Mouse (Mus musculus): ENCODE measurements around the gene Cep19.

Gene Cep19

DNA sequence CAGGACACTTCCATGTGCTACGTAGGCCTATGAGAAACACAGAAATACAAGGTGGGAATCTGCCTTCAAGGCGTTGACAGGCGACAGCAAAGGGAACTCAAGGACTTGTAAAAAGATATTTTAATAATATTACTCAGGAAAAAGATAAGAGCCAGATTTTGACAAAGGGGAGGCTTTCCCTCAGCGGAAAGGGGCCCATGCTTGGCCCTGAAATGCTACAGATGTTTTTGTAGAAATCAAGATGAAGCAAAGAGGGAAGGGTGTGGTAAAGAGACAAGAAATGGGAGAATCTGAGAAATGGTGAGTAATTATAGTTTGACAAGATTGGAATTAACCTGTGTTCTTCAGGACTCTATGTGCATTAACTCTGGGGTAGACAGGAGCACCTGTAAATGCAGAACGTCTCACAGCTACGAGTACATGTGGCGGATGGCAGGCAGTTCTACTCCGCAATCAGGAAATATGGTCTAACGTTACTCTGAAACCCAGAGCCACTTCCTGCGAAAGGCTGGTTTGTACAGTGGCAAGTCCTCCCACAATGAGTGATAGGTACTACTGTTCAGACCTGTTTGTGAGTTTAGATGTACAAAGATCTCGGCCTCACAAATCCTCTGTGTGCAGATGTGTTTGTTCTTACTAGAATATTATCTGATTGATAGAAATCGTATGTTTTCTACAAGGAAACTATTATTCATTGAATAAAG, 7.9 kb downstream of the Cep19 start:
- DNase-seq (ENCODE audit: low spot score in 2 of 2), result no peak

DNA sequence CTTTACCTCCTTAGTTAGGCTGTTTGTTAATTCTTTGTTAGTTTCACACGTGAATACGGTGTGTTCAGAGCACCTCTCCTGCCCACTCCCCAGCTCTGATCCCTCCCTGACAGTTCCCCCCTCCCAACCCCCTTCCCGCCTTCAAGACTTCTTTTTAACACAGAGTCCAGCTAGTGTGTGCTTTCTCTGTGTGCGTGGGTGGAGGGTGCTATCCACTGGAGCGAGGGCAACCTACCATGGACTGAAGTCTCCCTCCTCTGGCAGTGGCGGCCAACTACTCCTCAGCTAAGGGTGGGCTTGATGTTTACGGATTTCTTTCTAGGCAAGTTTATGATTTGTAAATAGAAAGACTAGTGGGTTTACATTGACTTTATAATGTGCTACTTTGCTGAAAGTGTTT, 8.6 kb downstream of the Cep19 start:
- peak in 1 of 2 experiments; percentile 53 for DNase-seq (ENCODE audit: low spot score in 2 of 2)

DNA sequence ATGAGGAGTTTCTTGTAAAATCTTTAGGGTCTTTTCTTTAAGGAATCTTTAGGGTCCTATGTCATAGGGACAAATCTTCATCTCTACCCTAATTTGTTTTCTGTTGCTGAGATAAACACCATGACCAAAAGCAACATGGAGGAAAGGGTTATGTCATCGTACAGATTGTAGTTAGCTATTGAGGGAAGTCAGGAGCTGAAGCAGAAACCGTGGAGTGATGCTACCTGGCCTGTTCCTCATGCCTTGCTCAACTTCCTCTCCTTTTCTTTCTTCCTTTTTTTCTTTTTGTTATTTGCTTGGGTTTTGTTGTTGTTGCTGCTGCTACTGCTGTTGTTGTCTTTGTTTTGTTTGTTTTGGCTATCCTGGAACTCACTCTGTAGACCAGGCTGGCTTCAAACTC, 9.0 kb downstream of the Cep19 start:
- no peak for DNase-seq (ENCODE audit: low spot score in 2 of 2)

DNA sequence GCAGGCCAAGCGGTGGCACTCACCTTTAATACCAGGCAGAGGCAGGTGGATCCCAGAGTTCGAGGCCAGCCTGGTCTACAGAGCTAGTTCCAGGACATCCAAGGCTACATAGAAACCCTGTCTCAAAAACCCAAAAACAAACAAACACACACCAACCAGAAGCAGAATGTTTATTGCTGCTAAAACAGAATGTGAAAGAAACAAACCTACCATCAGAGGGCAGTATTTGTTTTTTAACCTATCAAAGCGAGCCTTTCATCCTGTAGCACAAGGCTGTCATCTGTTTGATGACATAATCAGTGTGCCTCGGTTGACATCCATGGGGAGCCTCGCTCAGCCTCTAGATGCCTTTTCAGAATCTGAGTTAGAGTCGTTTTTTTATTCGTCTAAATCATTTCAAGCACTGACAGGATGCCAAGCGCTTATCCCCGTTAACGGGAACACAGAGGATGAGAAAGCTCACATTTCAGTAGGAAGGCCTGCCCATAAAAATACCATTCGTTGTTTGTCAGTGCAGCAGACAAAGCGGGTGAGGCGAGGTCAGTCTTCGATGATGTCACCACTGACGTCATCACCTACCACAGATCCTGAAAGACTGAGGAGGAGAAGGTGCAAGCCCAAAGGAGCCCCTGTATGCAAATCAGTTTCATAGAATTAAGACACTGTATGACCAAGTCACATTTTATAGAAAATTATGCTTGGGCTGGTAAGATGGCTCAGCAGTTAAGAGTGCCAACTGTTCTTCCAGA, 11.5 kb downstream of the Cep19 start:
- DNase-seq (ENCODE audit: low spot score in 2 of 2), result no peak

- DNase-seq (ENCODE audit: low spot score in 2 of 2), result peak in 1 of 2 experiments; percentile 66
Measured at GRCm38 (mm10) chr16:32113541-32114218, 14.1 kb downstream of the Cep19 start.

DNA sequence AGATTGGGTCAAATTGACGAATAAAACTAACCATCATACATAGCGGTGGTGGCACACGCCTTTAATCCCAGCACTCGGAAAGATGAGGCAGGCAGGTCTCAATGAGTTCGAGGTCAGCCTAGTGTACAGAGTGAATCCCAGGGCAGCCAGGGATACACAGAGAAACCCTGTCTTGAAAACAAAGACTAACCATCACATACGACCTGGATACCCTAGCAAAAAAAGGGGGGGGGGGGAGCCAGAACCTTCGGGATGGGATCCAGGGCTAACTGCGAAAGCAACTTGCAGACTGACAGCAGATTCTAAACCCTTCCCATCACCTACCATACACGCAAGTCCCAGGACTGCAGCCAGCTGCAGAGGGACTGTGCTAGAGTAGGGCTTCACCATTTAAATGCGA, 14.8 kb downstream of the Cep19 start:
- no peak for DNase-seq (ENCODE audit: low spot score in 2 of 2)

DNA sequence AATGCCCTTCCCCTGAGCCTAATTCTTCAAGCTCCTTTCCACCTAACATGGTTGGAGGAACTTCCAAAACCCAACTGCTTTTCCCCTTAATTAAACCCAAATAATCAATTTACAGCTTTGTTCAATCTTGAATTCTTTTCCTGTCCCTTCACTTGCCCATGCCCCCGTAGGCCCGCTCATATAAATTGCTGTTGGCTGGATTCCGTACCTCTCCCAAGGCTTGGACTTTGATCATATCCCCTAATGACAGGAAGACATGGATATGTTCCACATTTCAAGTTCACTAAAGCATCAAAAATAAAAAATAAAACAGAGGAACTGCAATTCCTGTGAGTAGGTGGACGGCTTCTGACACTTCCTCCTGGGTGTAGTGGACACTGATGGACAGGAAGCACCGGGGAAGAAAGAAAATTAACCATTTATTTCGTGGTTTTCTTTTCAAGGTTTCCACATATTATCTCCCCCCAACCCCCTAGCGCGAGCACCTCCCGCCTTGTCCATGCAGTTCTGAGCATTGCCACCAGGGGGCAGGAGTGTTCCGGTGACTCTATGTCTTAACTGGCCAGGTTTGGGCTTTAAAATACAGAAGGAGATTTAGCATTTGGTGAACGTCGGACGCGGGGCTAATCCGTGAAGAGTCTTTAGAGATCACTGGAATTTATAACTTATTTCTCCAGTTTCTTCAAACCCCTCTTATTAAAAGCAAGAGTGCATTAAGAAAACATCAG, 15.5 kb downstream of the Cep19 start:
- peak; percentile 87 to 91 for DNase-seq (ENCODE audit: low spot score in 2 of 2)

GRCm38 (mm10) chr16:32115781-32116180, 16.2 kb downstream of the Cep19 start:
- DNase-seq (ENCODE audit: low spot score in 2 of 2), result no peak

DNA sequence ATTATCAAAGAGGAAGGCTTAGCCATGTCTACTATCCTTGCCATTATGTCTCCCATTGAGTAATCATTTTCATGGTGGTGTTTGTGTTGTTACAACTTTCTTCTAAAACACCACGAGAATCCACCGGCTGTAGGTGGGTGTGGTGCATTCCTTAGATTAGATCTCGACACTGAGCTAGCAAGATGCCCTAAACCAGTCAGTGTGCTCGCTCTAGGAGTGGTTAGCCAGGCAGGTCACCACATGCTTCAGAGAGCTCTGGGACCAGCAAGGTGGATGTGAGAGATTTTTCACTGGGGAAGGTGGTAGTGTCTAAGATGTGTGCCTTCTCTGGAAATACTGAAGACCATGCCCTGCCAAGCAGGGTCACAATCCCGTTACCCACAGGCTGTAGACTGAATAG, 16.6 kb downstream of the Cep19 start:
- DNase-seq (ENCODE audit: low spot score in 2 of 2), result no peak

- no peak for DNase-seq (ENCODE audit: low spot score in 2 of 2)
Measured at GRCm38 (mm10) chr16:32120454-32120853, 20.9 kb downstream of the Cep19 start.

GRCm38 (mm10) chr16:32124020-32124419, 24.4 kb downstream of the Cep19 start:
- no peak for DNase-seq (ENCODE audit: low spot score in 2 of 2)

DNA sequence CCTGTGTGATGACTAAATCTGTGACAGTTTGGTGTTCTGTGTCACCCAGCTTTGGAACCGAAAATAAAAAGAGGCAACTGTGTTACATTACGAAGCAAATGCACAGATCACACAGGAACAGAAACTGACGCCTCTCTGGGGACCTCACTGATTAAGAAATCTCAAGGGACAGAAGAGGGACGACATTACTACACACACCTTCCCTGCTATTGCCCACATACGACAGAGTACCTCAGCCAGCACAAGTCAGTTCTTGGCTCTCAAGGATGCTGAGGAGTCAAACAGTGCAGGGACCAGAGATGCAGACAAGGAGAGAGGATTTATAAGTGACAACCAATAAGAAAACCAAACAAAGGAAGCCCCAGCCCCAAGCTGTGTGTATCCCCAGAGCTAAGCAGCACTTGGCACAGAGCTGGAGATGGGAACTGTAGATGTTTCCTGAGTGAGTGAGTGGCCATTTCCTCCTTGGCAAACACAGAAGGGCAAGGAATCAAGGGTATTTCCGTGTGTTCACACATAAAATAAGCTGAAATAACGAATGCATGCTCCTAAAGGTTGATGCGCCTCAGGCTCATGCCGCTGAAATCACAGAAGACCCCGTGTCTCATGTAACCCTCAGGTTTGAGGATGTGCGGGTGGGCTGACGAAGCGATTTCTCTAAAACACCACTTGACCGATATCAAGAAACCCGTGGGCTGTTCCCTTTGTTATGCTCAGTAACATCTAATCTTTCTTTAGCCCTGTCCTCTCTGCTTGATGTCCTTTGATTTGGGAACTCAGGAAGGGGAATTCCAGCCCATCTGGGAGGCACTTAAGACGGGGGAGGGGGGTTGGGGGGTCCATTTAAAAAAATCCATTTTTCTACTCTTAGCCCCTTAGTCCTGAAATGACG, 25.1 kb downstream of the Cep19 start:
- peak in 1 of 2 experiments; percentile 63 for DNase-seq (ENCODE audit: low spot score in 2 of 2)

- no peak for DNase-seq (ENCODE audit: low spot score in 2 of 2)
Measured at GRCm38 (mm10) chr16:32125364-32125763, 25.8 kb downstream of the Cep19 start.

GRCm38 (mm10) chr16:32127046-32127445, 27.4 kb downstream of the Cep19 start:
- DNase-seq (ENCODE audit: low spot score in 2 of 2), result no peak

DNA sequence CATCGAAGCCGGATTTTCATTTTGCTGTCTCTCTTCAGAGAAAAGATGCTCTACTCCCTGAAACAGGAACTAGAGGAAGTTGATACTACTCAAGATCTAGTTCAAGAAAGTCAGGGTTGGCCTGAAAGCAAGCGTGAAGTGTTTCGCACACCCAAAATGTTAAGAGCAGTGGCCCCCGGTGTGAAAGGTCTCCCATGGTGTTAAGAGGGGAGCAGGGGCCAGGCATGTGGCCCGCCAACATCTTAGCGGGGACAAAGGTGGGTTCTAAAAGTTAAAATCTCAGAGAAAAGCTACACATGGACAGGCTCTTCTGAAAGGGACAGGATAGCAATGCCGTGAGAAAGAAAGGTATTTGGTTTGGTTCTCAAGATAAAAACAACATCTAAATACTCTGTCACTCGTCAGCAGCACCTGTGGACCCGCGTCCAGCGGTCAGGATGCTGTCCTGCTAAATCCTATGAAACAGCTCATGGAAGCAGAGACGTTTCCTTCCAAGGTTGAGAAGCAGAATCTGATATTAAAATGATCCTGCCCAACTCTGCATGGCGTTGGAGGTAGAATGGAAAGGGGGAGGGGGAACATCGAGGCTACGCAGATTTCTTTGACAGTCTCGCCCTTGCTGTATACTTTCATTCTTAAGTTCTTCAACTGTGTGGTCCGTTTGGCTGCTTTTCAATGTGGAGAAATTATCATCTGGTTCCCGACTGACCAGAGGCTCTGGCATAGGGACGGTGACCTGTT, 30.0 kb downstream of the Cep19 start:
- DNase-seq (ENCODE audit: low spot score in 2 of 2), result no peak

DNA sequence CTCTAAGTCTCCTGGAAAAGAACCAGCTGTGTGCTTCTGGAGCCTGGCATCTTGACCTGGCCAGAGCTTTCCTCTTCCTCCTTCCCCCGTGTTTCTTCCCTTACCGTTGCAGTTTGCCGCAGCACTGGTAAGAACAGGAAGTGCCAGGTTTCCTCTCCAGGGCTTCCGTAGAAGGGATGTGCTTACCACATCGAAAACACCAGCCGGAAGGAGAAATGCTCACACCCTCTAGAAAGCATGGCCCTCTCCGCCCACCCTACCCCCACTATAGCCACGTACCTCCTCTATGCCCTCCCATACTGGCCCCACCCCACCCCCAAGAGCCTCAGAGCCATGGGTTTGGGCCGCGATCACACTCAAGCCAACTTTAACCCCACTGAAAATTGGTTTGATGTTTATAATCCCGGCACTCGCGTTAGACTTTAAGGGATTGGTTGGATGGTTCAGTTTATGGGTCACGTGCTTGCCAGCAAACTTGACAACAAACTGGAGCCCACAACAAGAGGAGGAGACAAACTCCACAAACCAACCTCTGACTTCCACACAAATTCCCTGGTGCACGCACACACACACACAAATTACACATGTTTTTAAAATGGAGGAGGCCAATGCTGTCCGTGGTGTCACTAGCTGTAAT, 30.7 kb downstream of the Cep19 start:
- peak; percentile 36 to 68 for DNase-seq (ENCODE audit: low spot score in 2 of 2)

- DNase-seq (ENCODE audit: low spot score in 2 of 2), result no peak
Measured at GRCm38 (mm10) chr16:32133148-32133547, 33.5 kb downstream of the Cep19 start.

GRCm38 (mm10) chr16:32135842-32136357, 36.3 kb downstream of the Cep19 start:
- DNase-seq (ENCODE audit: low spot score in 2 of 2), result no peak

- DNase-seq (ENCODE audit: low spot score in 2 of 2), result no peak
Measured at GRCm38 (mm10) chr16:32138954-32139353, 39.4 kb downstream of the Cep19 start.

DNA sequence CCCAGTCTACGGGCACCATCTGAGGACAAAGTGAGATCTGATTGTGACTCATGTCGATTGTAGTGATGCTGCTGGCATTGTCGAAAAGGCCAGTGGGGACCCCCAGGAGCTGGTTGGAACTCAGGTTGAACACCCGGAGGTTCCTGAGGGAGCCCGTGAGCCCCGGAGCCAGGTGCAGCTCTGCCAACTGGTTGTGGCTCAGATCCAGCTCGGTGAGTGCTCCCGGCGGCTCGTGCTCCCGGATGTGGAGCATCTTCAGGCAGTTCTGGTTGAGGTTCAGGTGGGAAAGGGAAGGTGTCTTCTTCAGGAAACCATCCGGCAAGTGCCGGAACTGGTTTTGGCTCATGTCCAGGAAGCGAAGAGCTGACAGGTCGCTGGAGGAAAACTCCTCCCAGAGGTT, 44.2 kb downstream of the Cep19 start:
- no peak for DNase-seq (ENCODE audit: low spot score in 2 of 2)
